ENCODE assay signal across 8 mouse cellular contexts in the genomic region with DNA sequence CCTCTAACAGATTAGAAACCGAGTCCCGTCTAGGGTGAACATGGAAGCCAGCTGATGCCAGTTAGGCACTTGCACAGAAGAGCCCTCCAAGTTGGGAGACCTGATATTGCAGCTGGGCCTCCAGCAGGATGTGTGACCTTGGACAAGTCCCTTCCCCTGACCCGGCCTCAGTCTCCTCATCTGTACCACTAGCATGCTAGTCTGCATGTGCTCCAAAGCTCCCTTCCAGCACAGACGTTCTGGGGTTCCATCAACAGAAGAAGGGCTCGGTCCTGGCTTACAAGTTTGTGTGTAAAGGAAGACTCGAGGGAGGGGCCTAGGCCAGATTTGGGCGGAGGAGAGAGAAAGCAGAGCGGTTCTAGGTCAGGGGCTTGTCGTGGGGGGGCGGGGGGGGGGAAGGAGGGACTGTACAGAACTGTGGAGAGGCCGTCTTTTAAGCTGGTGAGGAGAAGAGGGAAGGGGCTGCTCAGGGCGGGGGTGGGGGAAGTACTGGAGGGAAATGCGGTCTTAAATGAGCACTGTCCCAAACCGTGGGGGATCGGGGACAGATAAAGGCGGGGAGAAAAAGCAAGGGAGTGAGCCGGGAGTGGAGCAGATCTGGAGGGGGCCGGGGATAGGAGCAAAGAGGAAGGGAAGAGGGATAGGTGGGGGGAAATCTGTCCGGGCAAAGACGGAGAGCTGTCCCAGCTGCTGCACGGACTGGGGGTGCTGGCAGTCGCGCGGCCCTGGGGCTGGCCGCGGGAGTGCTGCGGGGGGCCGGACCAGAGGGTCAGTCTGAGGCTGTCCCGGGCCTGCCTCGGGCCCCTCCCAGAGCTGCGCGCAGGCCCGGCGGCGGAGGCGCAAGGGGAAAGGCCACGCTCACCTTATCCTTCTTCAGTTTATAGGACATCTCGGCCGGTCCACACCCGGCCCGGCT. TPM values are rescaled to one million over a fixed set of nuclear protein-coding genes. Genes with fewer than 3 reads are reported as not detected.
DNase-seq lines count a peak whose midpoint lies in the region; ATAC-seq lines count a peak whose summit lies in the region.

No protein-coding gene starts in this region.

- no peaks in the 10 kb centered on the region for H3K9me3 ChIP-seq in lung, embryonic 16.5 days (ENCODE audit: control insufficient read depth, low read length)
- H3K9me3 ChIP-seq in hindbrain, embryonic 13.5 days, result no peaks in the 10 kb centered on the region
- H3K9me3 ChIP-seq in midbrain, embryonic 10.5 days (replicated peaks), result no peaks in the 10 kb centered on the region

- peak overlapping the region; percentile 85 for H3K4me3 ChIP-seq in lung, embryonic 16.5 days (ENCODE audit: low read length)
- H3K4me3 ChIP-seq in hindbrain, embryonic 13.5 days, result peak overlapping the region; percentile 93
- H3K4me3 ChIP-seq in midbrain, embryonic 10.5 days, result peak overlapping the region; percentile 94

- H3K27ac ChIP-seq in lung, embryonic 16.5 days (ENCODE audit: low read length), result peak overlapping the region; percentile 97
- H3K27ac ChIP-seq in hindbrain, embryonic 13.5 days, result peak overlapping the region; percentile 90
- H3K27ac ChIP-seq in midbrain, embryonic 10.5 days (replicated peaks), result peak overlapping the region; percentile 92

- H3K36me3 ChIP-seq in lung, embryonic 16.5 days (ENCODE audit: control insufficient read depth, insufficient read depth, low read length), result peaks cover 5% of the 10 kb centered on the region; the same call in 1 of the 2 replicates
- H3K36me3 ChIP-seq in hindbrain, embryonic 13.5 days, result peaks cover 7% of the 10 kb centered on the region
- H3K36me3 ChIP-seq in midbrain, embryonic 10.5 days, result peaks cover 31% of the 10 kb centered on the region

- WGBS in lung, embryonic 16.5 days, result 2% methylated on average over 41 of the region's 41 CpGs
- 5% methylated on average over 39 of the region's 41 CpGs for WGBS in hindbrain, embryonic 13.5 days
- WGBS in midbrain, embryonic 10.5 days, result 5% methylated on average over 40 of the region's 41 CpGs

- peak overlapping the region; percentile 93 for H3K9ac ChIP-seq in lung, embryonic 16.5 days (ENCODE audit: low read length)
- peak overlapping the region; percentile 97 for H3K9ac ChIP-seq in hindbrain, embryonic 13.5 days

- no peak for ATAC-seq in CD4-positive, CD25-positive, alpha-beta regulatory T cell, adult 4 months
- ATAC-seq in lung, embryonic 16.5 days (ENCODE audit: low read depth), result peak; percentile 86
- ATAC-seq in hindbrain, embryonic 13.5 days (ENCODE audit: low FRiP score), result peak; percentile 79

- H3K4me2 ChIP-seq in lung, embryonic 16.5 days (ENCODE audit: low read depth, low read length), result peak overlapping the region; percentile 77
- peak overlapping the region; percentile 66 for H3K4me2 ChIP-seq in hindbrain, embryonic 13.5 days

- H3K27me3 ChIP-seq in lung, embryonic 16.5 days (ENCODE audit: control insufficient read depth, insufficient read depth, low read depth, low read length), result no peaks in the 10 kb centered on the region
- H3K27me3 ChIP-seq in hindbrain, embryonic 13.5 days, result no peaks in the 10 kb centered on the region
- H3K27me3 ChIP-seq in midbrain, embryonic 10.5 days (ENCODE audit: low read depth, poor library complexity, severe bottlenecking), result no peaks in the 10 kb centered on the region

- H3K4me1 ChIP-seq in lung, embryonic 16.5 days (replicated peaks; ENCODE audit: control insufficient read depth, insufficient read depth, low read length), result peaks cover 25% of the 10 kb centered on the region
- peaks cover 50% of the 10 kb centered on the region for H3K4me1 ChIP-seq in hindbrain, embryonic 13.5 days (replicated peaks)
- peaks cover 51% of the 10 kb centered on the region for H3K4me1 ChIP-seq in midbrain, embryonic 10.5 days

- peak; percentile 48 for DNase-seq in CD4-positive, CD25-positive, alpha-beta regulatory T cell, adult 2 months (ENCODE audit: low read depth, low spot score)
- no peak for DNase-seq in lung, postnatal 25 days (ENCODE audit: low spot score)
- no peak for DNase-seq in midbrain, embryonic 10.5 days (ENCODE audit: low spot score)
- DNase-seq in frontal cortex, postnatal 14 days (ENCODE audit: low spot score in 2 of 2), result no peak
- no peak for DNase-seq in right cerebral cortex, adult 2 months (ENCODE audit: low spot score in 2 of 2)

RNA-seq across cellular contexts. Expression of gene Ppp2r5d, which starts 0.7 kb away (rescaled TPM):
- 10 to 100 TPM; 19.7 to 31.4 TPM for polyA plus RNA-seq in CD4-positive, CD25-positive, alpha-beta regulatory T cell, adult 4 months (2017; shearing (Covaris generic))
- 90.7 and 94.7 TPM in 2 replicates for polyA plus RNA-seq in lung, embryonic 16.5 days (2015; fragmentation: Nextera tagmentation; extraction: Ambion mirVana)
- 78.2 and 79.7 TPM in 2 replicates for polyA plus RNA-seq in hindbrain, embryonic 13.5 days (2015; fragmentation: Nextera tagmentation; extraction: Ambion mirVana)
- polyA plus RNA-seq in midbrain, embryonic 10.5 days (2016; fragmentation: Nextera tagmentation; extraction: Ambion mirVana), result 140 and 146 TPM in 2 replicates

RNA-seq across cellular contexts. Expression of gene Pex6, which starts 7.0 kb away (rescaled TPM):
- polyA plus RNA-seq in CD4-positive, CD25-positive, alpha-beta regulatory T cell, adult 4 months (2017; shearing (Covaris generic)), result 1 to 10 TPM; 5.0 to 7.2 TPM
- 22.1 and 24.2 TPM in 2 replicates for polyA plus RNA-seq in lung, embryonic 16.5 days (2015; fragmentation: Nextera tagmentation; extraction: Ambion mirVana)
- polyA plus RNA-seq in hindbrain, embryonic 13.5 days (2015; fragmentation: Nextera tagmentation; extraction: Ambion mirVana), result 24.4 and 24.7 TPM in 2 replicates
- 20.5 and 20.8 TPM in 2 replicates for polyA plus RNA-seq in midbrain, embryonic 10.5 days (2016; fragmentation: Nextera tagmentation; extraction: Ambion mirVana)

RNA-seq across cellular contexts. Expression of gene Klhdc3, which starts 23.5 kb away (rescaled TPM):
- polyA plus RNA-seq in CD4-positive, CD25-positive, alpha-beta regulatory T cell, adult 4 months (2017; shearing (Covaris generic)), result 10 to 100 TPM; 22.1 to 25.8 TPM
- 115 TPM in 2 replicates for polyA plus RNA-seq in lung, embryonic 16.5 days (2015; fragmentation: Nextera tagmentation; extraction: Ambion mirVana)
- 162 and 164 TPM in 2 replicates for polyA plus RNA-seq in hindbrain, embryonic 13.5 days (2015; fragmentation: Nextera tagmentation; extraction: Ambion mirVana)
- polyA plus RNA-seq in midbrain, embryonic 10.5 days (2016; fragmentation: Nextera tagmentation; extraction: Ambion mirVana), result 126 and 128 TPM in 2 replicates

RNA-seq across cellular contexts. Expression of gene Gnmt, which starts 24.7 kb away (rescaled TPM):
- polyA plus RNA-seq in CD4-positive, CD25-positive, alpha-beta regulatory T cell, adult 4 months (2017; shearing (Covaris generic)), result not detected
- polyA plus RNA-seq in lung, embryonic 16.5 days (2015; fragmentation: Nextera tagmentation; extraction: Ambion mirVana), result 2.5 and 5.2 TPM in 2 replicates
- 0.90 and 1.5 TPM in 2 replicates for polyA plus RNA-seq in hindbrain, embryonic 13.5 days (2015; fragmentation: Nextera tagmentation; extraction: Ambion mirVana)
- polyA plus RNA-seq in midbrain, embryonic 10.5 days (2016; fragmentation: Nextera tagmentation; extraction: Ambion mirVana), result 0.35 and 0.62 TPM in 2 replicates

RNA-seq across cellular contexts. Expression of gene Mea1, which starts 25.6 kb away (rescaled TPM):
- 100 to 1,000 TPM; 185 to 202 TPM for polyA plus RNA-seq in CD4-positive, CD25-positive, alpha-beta regulatory T cell, adult 4 months (2017; shearing (Covaris generic))
- polyA plus RNA-seq in lung, embryonic 16.5 days (2015; fragmentation: Nextera tagmentation; extraction: Ambion mirVana), result 129 and 137 TPM in 2 replicates
- 257 and 261 TPM in 2 replicates for polyA plus RNA-seq in hindbrain, embryonic 13.5 days (2015; fragmentation: Nextera tagmentation; extraction: Ambion mirVana)
- 178 and 180 TPM in 2 replicates for polyA plus RNA-seq in midbrain, embryonic 10.5 days (2016; fragmentation: Nextera tagmentation; extraction: Ambion mirVana)
